Mouse (Mus musculus) heart, embryonic 14.5 days (tissue): Measurements from ENCODE around the gene Dgke. TPM values are rescaled to one million over a fixed set of nuclear protein-coding genes. Genes with fewer than 3 reads are reported as not detected.

Experiments used
- ATAC-seq: fragments of 200-750 bp; cut with Nextera tagmentation; 2 replicates; pipeline ENCODE4 v1.8.0; 2017; ENCODE audit warnings: low read depth, moderate TSS enrichment; ENCODE audit not compliant: insufficient number of reproducible peaks, insufficient read depth, low FRiP score
- H3K27ac ChIP-seq, 2 experiments: fragments of 200-500 bp in 1 of 2; fragments of 300-500 bp in 1 of 2; sonication (generic) in 1 of 2; replicated peaks in 1 of 2; 2 replicates each; pipeline ENCODE4 v1.5.1; 2012 to 2014; ENCODE audit warnings: low read depth in 2 of 2, low read length in 2 of 2, control low read depth in 1 of 2, mild to moderate bottlenecking in 1 of 2, mixed read lengths in 1 of 2; ENCODE audit not compliant: control insufficient read depth in 1 of 2, insufficient read depth in 1 of 2
- H3K27me3 ChIP-seq: fragments of 300-500 bp; sonication (generic); 2 replicates; pipeline ENCODE4 v1.6.1; 2014; ENCODE audit warnings: mild to moderate bottlenecking, low read length, control low read depth; ENCODE audit not compliant: control insufficient read depth, insufficient read depth
- H3K36me3 ChIP-seq: fragments of 300-500 bp; sonication (generic); 2 replicates; pipeline ENCODE4 v1.6.1; 2014; ENCODE audit warnings: mild to moderate bottlenecking, control low read depth, low read length, mixed read lengths; ENCODE audit not compliant: control insufficient read depth, insufficient read depth
- H3K4me1 ChIP-seq, 2 experiments: fragments of 200-500 bp in 1 of 2; fragments of 300-500 bp in 1 of 2; sonication (generic) in 1 of 2; 2 replicates each; pipeline ENCODE4 v1.6.1; 2012 to 2014; ENCODE audit warnings: low read length in 2 of 2, control low read depth in 1 of 2, mixed read lengths in 1 of 2; ENCODE audit not compliant: control insufficient read depth in 2 of 2, insufficient read depth in 2 of 2
- H3K4me2 ChIP-seq: fragments of 300-500 bp; sonication (generic); 2 replicates; pipeline ENCODE4 v1.6.1; 2014; ENCODE audit warnings: mild to moderate bottlenecking, low read length
- H3K4me3 ChIP-seq, 2 experiments: fragments of 200-500 bp in 1 of 2; fragments of 300-500 bp in 1 of 2; sonication (generic) in 1 of 2; 2 replicates each; pipeline ENCODE4 v1.5.1; 2012 to 2014; ENCODE audit warnings: low read length in 2 of 2, mild to moderate bottlenecking in 2 of 2, control low read depth in 1 of 2, low read depth in 1 of 2, moderate library complexity in 1 of 2; ENCODE audit not compliant: control insufficient read depth in 1 of 2, insufficient read depth in 1 of 2
- H3K9ac ChIP-seq: fragments of 300-500 bp; sonication (generic); 2 replicates; pipeline ENCODE4 v1.6.1; 2014; ENCODE audit warnings: mild to moderate bottlenecking, low read length
- H3K9me3 ChIP-seq: fragments of 300-500 bp; sonication (generic); 2 replicates; pipeline ENCODE4 v1.6.1; 2016; ENCODE audit warnings: low read length, control low read depth; ENCODE audit not compliant: control insufficient read depth
- WGBS: fragments of 180-500 bp; shearing (Covaris S2); extraction: QIAGEN DNeasy Blood & Tissue Kit; methylation state at CpG from one replicate; pipeline ENCODE4 v1.1.7; 2014; 5-methylcytosine and 5-hydroxymethylcytosine counted together
- polyA plus RNA-seq: library from polyadenylated mRNA; unstranded; fragments of >200 nt; fragmentation: Nextera tagmentation; extraction: Ambion mirVana; gene quantifications from 2 replicates; pipeline ENCODE4 v1.2.1, GENCODE M21; 2014

The Dgke gene
- polyA plus RNA-seq, 1 experiment from 2014 or later: 6.7 TPM

GRCm38 (mm10) chr11:88996427-88996826 lies 70.2 kb downstream of the Dgke start:
- ATAC-seq: 0 out of 2 replicates have a peak, but pooled peaks have one; percentile 49
- Histone ChIP-seq H3K9me3 (no peaks in the 10 kb centered on the region), H3K9ac (no peak overlapping the region), H3K36me3 (peaks cover 1% of the 10 kb centered on the region), H3K27me3 (no peaks in the 10 kb centered on the region), H3K4me1 (peaks cover 7 to 11% of the 10 kb centered on the region in 2 experiments), H3K4me2 (0 out of 2 replicates have a peak overlapping the region, but pooled peaks have one; percentile 21), H3K27ac (peak overlapping the region; percentile 60 to 69), H3K4me3 (no peak overlapping the region)
- 51% methylated on average over 7 of the region's 7 CpGs for WGBS

- H3K27ac ChIP-seq: peak overlapping the region in 1 of 2 experiments; percentile 69; a peak in 1 of 4 replicates
- H3K4me3 ChIP-seq: no peak overlapping the region
- H3K9me3 ChIP-seq: no peaks in the 10 kb centered on the region
- H3K4me2 ChIP-seq: no peak overlapping the region
- H3K36me3 ChIP-seq: peaks cover 9% of the 10 kb centered on the region
- no peak overlapping the region for H3K9ac ChIP-seq
- H3K27me3 ChIP-seq: no peaks in the 10 kb centered on the region
- 89% methylated on average over 2 of the region's 2 CpGs for WGBS
- no peak for ATAC-seq
- peaks cover 3 to 11% of the 10 kb centered on the region in 2 experiments; a peak in 3 of 4 replicates for H3K4me1 ChIP-seq
Observed at GRCm38 (mm10) chr11:88995616-88996015, 71.0 kb downstream of the Dgke start.

GRCm38 (mm10) chr11:88994492-88994891 lies 72.2 kb downstream of the Dgke start:
- H3K4me1 ChIP-seq: peaks cover 3 to 11% of the 10 kb centered on the region in 2 experiments; a peak in 3 of 4 replicates
- no peak for ATAC-seq
- no peak overlapping the region for H3K4me2 ChIP-seq
- no peak overlapping the region for H3K4me3 ChIP-seq
- no peaks in the 10 kb centered on the region for H3K27me3 ChIP-seq
- 86% methylated on average over 7 of the region's 7 CpGs for WGBS
- H3K36me3 ChIP-seq: peaks cover 12% of the 10 kb centered on the region
- no peak overlapping the region for H3K27ac ChIP-seq
- H3K9me3 ChIP-seq: no peaks in the 10 kb centered on the region
- no peak overlapping the region for H3K9ac ChIP-seq

- Histone ChIP-seq H3K9me3 (no peaks in the 10 kb centered on the region), H3K27ac (no peak overlapping the region), H3K36me3 (peaks cover 18% of the 10 kb centered on the region), H3K4me1 (peaks cover 0 to 8% of the 10 kb centered on the region in 2 experiments; a peak in 2 of 4 replicates), H3K4me3 (no peak overlapping the region), H3K27me3 (no peaks in the 10 kb centered on the region), H3K4me2 (no peak overlapping the region), H3K9ac (no peak overlapping the region)
- WGBS: 19% methylated on average over 5 of the region's 5 CpGs
- no peak for ATAC-seq
Observed at GRCm38 (mm10) chr11:88993625-88994024, 73.0 kb downstream of the Dgke start.

- Histone ChIP-seq H3K9me3 (no peaks in the 10 kb centered on the region), H3K4me1 (peaks cover 0 to 5% of the 10 kb centered on the region in 2 experiments; a peak in 1 of 4 replicates), H3K36me3 (peaks cover 18% of the 10 kb centered on the region), H3K27ac (no peak overlapping the region), H3K9ac (no peak overlapping the region), H3K27me3 (no peaks in the 10 kb centered on the region), H3K4me3 (no peak overlapping the region), H3K4me2 (no peak overlapping the region)
- 45% methylated on average over 7 of the region's 7 CpGs for WGBS
- no peak for ATAC-seq
Observed at GRCm38 (mm10) chr11:88993186-88993585, 73.5 kb downstream of the Dgke start.

- H3K4me1 ChIP-seq: no peaks in the 10 kb centered on the region
- H3K36me3 ChIP-seq: peaks cover 49% of the 10 kb centered on the region
- H3K4me3 ChIP-seq: no peak overlapping the region
- H3K27ac ChIP-seq: no peak overlapping the region
- H3K9ac ChIP-seq: no peak overlapping the region
- H3K27me3 ChIP-seq: no peaks in the 10 kb centered on the region
- H3K4me2 ChIP-seq: no peak overlapping the region
- ATAC-seq: no peak
- H3K9me3 ChIP-seq: no peaks in the 10 kb centered on the region
- 60% methylated on average over 5 of the region's 5 CpGs for WGBS
Observed at GRCm38 (mm10) chr11:88989530-88989929, 77.1 kb downstream of the Dgke start.

- Histone ChIP-seq H3K9me3 (no peaks in the 10 kb centered on the region), H3K9ac (no peak overlapping the region), H3K4me1 (no peaks in the 10 kb centered on the region), H3K4me2 (no peak overlapping the region), H3K27me3 (no peaks in the 10 kb centered on the region), H3K36me3 (peaks cover 54% of the 10 kb centered on the region), H3K4me3 (no peak overlapping the region), H3K27ac (no peak overlapping the region)
- WGBS: 78% methylated on average over 5 of the region's 5 CpGs
- ATAC-seq: no peak
Observed at GRCm38 (mm10) chr11:88988956-88989355, 77.7 kb downstream of the Dgke start.

GRCm38 (mm10) chr11:88986616-88987015 lies 80.0 kb downstream of the Dgke start:
- Histone ChIP-seq H3K9me3 (no peaks in the 10 kb centered on the region), H3K36me3 (peaks cover 77% of the 10 kb centered on the region), H3K27ac (no peak overlapping the region), H3K9ac (no peak overlapping the region), H3K4me1 (no peaks in the 10 kb centered on the region), H3K27me3 (no peaks in the 10 kb centered on the region), H3K4me2 (no peak overlapping the region), H3K4me3 (no peak overlapping the region)
- WGBS: 83% methylated on average over 10 of the region's 10 CpGs
- no peak for ATAC-seq
